Mouse (Mus musculus) CH12.LX (cell line): ENCODE results near the gene Zswim5.

Experiments used
- CHD2 ChIP-seq: IDR thresholded peaks from 2 replicates; pipeline ENCODE4 v1.6.1; 2011; ENCODE audit warnings: low read length, improper control_type of control experiment
- CTCF ChIP-seq, 2 experiments: IDR thresholded peaks in 1 of 2; conservative IDR thresholded peaks in 1 of 2; 2 replicates each; pipeline ENCODE4 v1.5.1; 2011 to 2012; ENCODE audit warnings: low read depth in 2 of 2, low read length in 2 of 2, improper control_type of control experiment in 1 of 2, inconsistent platforms in 1 of 2, mild to moderate bottlenecking in 1 of 2, moderate library complexity in 1 of 2
- EP300 ChIP-seq: IDR thresholded peaks from 2 replicates; pipeline ENCODE4 v1.6.1; 2011; ENCODE audit warnings: low read length, improper control_type of control experiment
- JUND ChIP-seq: conservative IDR thresholded peaks from 2 replicates; pipeline ENCODE4 v1.6.1; 2011; ENCODE audit warnings: low read depth, low read length, improper control_type of control experiment
- NRF1 ChIP-seq: IDR thresholded peaks from 2 replicates; pipeline ENCODE4 v1.6.1; 2014; ENCODE audit warnings: low read depth, mild to moderate bottlenecking, inconsistent platforms, low read length, improper control_type of control experiment, moderate library complexity
- ZNF384 ChIP-seq: IDR thresholded peaks from 2 replicates; pipeline ENCODE4 v1.6.1; 2012; ENCODE audit warnings: low read depth, low read length, improper control_type of control experiment, inconsistent platforms

- TF ChIP-seq EP300: no peak
- TF ChIP-seq JUND: no peak
- TF ChIP-seq CHD2: no peak
- TF ChIP-seq CTCF (conservative IDR thresholded peaks at IDR 0.05 in 1 of 2, IDR thresholded peaks at IDR 0.05 in 1 of 2; ENCODE audit: low read depth in 2 of 2, low read length in 2 of 2): no peak
- TF ChIP-seq NRF1: no peak
- TF ChIP-seq ZNF384: no peak
Observed at GRCm38 (mm10) chr4:116840841-116841240, 36.3 kb upstream of the Zswim5 start.
